Mouse (Mus musculus) C2C12 (cell line): ENCODE results near the gene Nab2.

Experiments
- CEBPB ChIP-seq: IDR thresholded peaks from one replicate; pipeline ENCODE4 v1.6.1; 2011; ENCODE audit warnings: low read depth, mild to moderate bottlenecking, control low read depth, moderate library complexity
- CTCF ChIP-seq: IDR thresholded peaks from one replicate; pipeline ENCODE4 v1.5.1; 2011; ENCODE audit not compliant: control insufficient read depth, insufficient read depth, insufficient read length
- MAX ChIP-seq: IDR thresholded peaks from one replicate; pipeline ENCODE4 v1.6.1; 2011; ENCODE audit warnings: mild to moderate bottlenecking, control low read depth

DNA sequence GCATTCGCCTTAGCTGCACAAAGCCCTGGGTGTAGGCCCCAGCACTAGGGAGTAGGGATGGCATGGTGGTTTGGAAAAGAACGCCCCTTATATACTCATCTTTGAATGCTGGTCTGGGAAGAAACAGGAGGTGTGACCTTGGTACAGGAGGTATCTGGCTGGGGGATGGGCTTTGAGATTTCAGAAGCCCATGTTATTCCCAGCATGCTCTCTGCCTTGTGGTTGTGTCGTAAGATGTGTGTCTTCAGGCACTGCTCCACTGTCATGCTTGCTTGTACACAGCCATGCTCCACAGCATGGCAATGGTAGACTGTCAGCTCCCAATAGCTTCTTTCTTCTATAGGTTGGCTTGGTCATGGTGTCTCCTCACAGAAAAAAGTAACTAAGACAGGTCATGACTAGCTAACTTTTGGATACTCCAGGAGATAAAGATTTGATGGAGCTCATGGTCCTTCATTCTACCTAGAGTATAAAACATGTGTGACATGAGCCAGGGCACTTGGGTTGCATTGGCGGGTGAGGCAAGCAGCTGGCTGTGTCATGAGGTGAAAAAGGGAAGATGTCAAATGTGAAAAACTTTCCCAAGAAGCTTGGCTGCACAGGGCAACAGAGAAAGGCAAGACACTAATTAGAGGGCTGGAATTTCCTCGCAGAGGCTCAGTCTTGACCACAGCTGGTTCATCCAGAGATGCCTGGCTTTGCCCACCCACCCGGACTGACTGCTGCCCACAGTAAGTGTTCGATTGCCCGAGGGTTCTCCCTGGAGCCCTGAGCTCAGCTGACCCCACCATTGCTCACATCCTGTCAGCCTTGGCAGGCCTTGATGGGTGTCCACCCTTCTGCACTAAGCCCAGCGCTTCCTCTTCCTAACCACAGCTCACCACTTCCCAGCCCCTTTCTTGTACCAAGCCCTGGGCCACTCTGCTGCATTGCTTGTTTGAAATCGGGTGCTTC lies 36.8 kb downstream of the Nab2 start:
- TF ChIP-seq CTCF: no peak
- TF ChIP-seq CEBPB: peak; percentile 2
- no peak for TF ChIP-seq MAX
